Mouse (Mus musculus): Measurements from ENCODE around the gene Ywhaq.

DNA sequence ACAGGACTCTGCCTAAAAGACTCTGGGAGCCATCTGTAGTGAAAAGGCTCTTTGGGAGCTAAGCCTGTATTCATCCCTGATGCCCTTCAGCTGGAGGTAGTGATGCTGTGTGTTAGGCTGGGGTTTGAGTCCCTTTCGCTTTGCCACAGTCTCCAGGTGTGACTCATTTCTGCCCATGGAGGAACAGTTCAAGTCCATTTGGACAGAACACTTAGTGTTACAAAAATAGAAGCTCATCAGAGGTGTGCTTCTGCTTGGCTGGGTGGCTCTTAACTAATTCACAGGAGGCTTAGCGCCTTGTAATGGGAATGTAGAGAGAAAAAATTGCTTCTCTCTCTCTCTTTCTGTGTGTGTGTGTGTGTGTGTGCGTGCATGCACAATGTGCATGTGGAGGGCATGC is 26.3 kb upstream of the Ywhaq start:
- no peak for TF ChIP-seq CTCF (IDR thresholded peaks at IDR 0.05; ENCODE audit: low read depth)
- no peak for TF ChIP-seq EP300 (IDR thresholded peaks at IDR 0.05; ENCODE audit: low read depth)

Measured in liver, embryonic 14.5 days (tissue).